Mouse (Mus musculus): ENCODE results near the gene H2-Q7.

Gene H2-Q7

GRCm38 (mm10) chr17:35438885-35439284 is at the start of gene H2-Q7:
Gene H2-Q7 (plus strand): TSS chr17:35439155.
- 6% methylated on average over 18 of the region's 18 CpGs for WGBS

- 12% methylated on average over 7 of the region's 7 CpGs for WGBS
Observed at GRCm38 (mm10) chr17:35389796-35390195, 49.2 kb upstream of the H2-Q7 start.

- 96% methylated on average over 2 of the region's 2 CpGs for WGBS
Observed at GRCm38 (mm10) chr17:35392671-35393070, 46.3 kb upstream of the H2-Q7 start.

- WGBS: 3% methylated on average over 52 of the region's 75 CpGs
Observed at GRCm38 (mm10) chr17:35393864-35394800, 44.8 kb upstream of the H2-Q7 start.

GRCm38 (mm10) chr17:35396956-35397355 is 42.0 kb upstream of the H2-Q7 start:
- 97% methylated on average over 2 of the region's 2 CpGs for WGBS

GRCm38 (mm10) chr17:35413057-35413456 is 25.9 kb upstream of the H2-Q7 start:
- WGBS: no CpG with 5 or more reads among the region's 1 CpGs

- WGBS: 86% methylated on average over 3 of the region's 10 CpGs
Observed at GRCm38 (mm10) chr17:35415273-35416129, 23.5 kb upstream of the H2-Q7 start.

- 87% methylated on average over 7 of the region's 7 CpGs for WGBS
Observed at GRCm38 (mm10) chr17:35418772-35419171, 20.2 kb upstream of the H2-Q7 start.

GRCm38 (mm10) chr17:35419564-35419963 is 19.4 kb upstream of the H2-Q7 start:
- whole genome bisulfite sequencing: 57% methylated on average over 4 of the region's 4 CpGs

GRCm38 (mm10) chr17:35420206-35420810 is 18.6 kb upstream of the H2-Q7 start:
- WGBS: 19% methylated on average over 11 of the region's 11 CpGs

GRCm38 (mm10) chr17:35421331-35421730 is 17.6 kb upstream of the H2-Q7 start:
- 94% methylated on average over 4 of the region's 4 CpGs for WGBS

GRCm38 (mm10) chr17:35422360-35422759 is 16.6 kb upstream of the H2-Q7 start:
- 91% methylated on average over 5 of the region's 5 CpGs for WGBS

- WGBS: 87% methylated on average over 3 of the region's 3 CpGs
Observed at GRCm38 (mm10) chr17:35423131-35423810, 15.7 kb upstream of the H2-Q7 start.

- 93% methylated on average over 3 of the region's 3 CpGs for WGBS
Observed at GRCm38 (mm10) chr17:35424106-35424505, 14.8 kb upstream of the H2-Q7 start.

GRCm38 (mm10) chr17:35424624-35425416 is 14.1 kb upstream of the H2-Q7 start, which contains the start of gene H2-Q6:
Gene H2-Q6 (plus strand): TSS chr17:35424850.
- 2% methylated on average over 57 of the region's 66 CpGs for WGBS

- 29% methylated on average over 28 of the region's 28 CpGs for WGBS
Observed at GRCm38 (mm10) chr17:35425474-35425873, 13.5 kb upstream of the H2-Q7 start.

GRCm38 (mm10) chr17:35428883-35429282 is 10.1 kb upstream of the H2-Q7 start:
- 92% methylated on average over 6 of the region's 6 CpGs for WGBS

- 90% methylated on average over 6 of the region's 6 CpGs for WGBS
Observed at GRCm38 (mm10) chr17:35430671-35431070, 8.3 kb upstream of the H2-Q7 start.

GRCm38 (mm10) chr17:35432167-35432566 is 6.8 kb upstream of the H2-Q7 start:
- WGBS: 90% methylated on average over 3 of the region's 3 CpGs

- 9% methylated on average over 8 of the region's 8 CpGs for WGBS
Observed at GRCm38 (mm10) chr17:35434836-35435235, 4.1 kb upstream of the H2-Q7 start.
